Mouse (Mus musculus) testis, adult 2 months (tissue): ENCODE results near the gene Tifa. TPM values are rescaled to one million over a fixed set of nuclear protein-coding genes. Genes with fewer than 3 reads are reported as not detected.

Experiments used
- H3K27ac ChIP-seq: fragments of 200-500 bp; 2 replicates; pipeline ENCODE4 v1.5.1; 2012; ENCODE audit warnings: low read depth, low read length; ENCODE audit not compliant: control insufficient read depth, insufficient read depth
- H3K27me3 ChIP-seq: fragments of 200-500 bp; 2 replicates; pipeline ENCODE4 v1.6.1; 2012; ENCODE audit warnings: mild to moderate bottlenecking, low read length, moderate library complexity; ENCODE audit not compliant: control insufficient read depth, insufficient read depth
- H3K36me3 ChIP-seq: fragments of 200-500 bp; 2 replicates; pipeline ENCODE4 v1.6.1; 2012; ENCODE audit warnings: mild to moderate bottlenecking, low read length; ENCODE audit not compliant: control insufficient read depth, insufficient read depth
- H3K4me1 ChIP-seq: fragments of 200-500 bp; 2 replicates; pipeline ENCODE4 v1.6.1; 2012; ENCODE audit warnings: low read length; ENCODE audit not compliant: control insufficient read depth, insufficient read depth
- H3K4me3 ChIP-seq: fragments of 200-500 bp; 2 replicates; pipeline ENCODE4 v1.5.1; 2012; ENCODE audit warnings: low read depth, mild to moderate bottlenecking, low read length, moderate library complexity, mixed read lengths; ENCODE audit not compliant: control insufficient read depth
- CTCF ChIP-seq: fragments of 200-500 bp; IDR thresholded peaks from 2 replicates; pipeline ENCODE4 v1.5.1; 2012; ENCODE audit warnings: low read depth, mild to moderate bottlenecking, inconsistent platforms, low read length, moderate library complexity; ENCODE audit not compliant: control insufficient read depth, insufficient read depth, insufficient replicate concordance
- POLR2A ChIP-seq: fragments of 200-500 bp; IDR thresholded peaks from 2 replicates; pipeline ENCODE4 v1.6.1; 2012; ENCODE audit warnings: low read depth, mild to moderate bottlenecking, inconsistent platforms, low read length, moderate library complexity; ENCODE audit not compliant: control insufficient read depth
- polyA plus RNA-seq: library from polyadenylated mRNA; depleted of rRNA; stranded (reverse); fragments of >200 nt; gene quantifications from 2 replicates; pipeline ENCODE4 v1.2.3, GENCODE M21; 2012

Tifa gene
- polyA plus RNA-seq, 1 experiment: 0.96 TPM

GRCm38 (mm10) chr3:127861340-127861739 is 71.7 kb downstream of the Tifa start:
- Histone ChIP-seq H3K27me3 (no peaks in the 10 kb centered on the region), H3K27ac (no peak overlapping the region), H3K36me3 (no peaks in the 10 kb centered on the region), H3K4me3 (no peak overlapping the region), H3K4me1 (no peaks in the 10 kb centered on the region)
- TF ChIP-seq POLR2A (no peak), CTCF (no peak)

DNA sequence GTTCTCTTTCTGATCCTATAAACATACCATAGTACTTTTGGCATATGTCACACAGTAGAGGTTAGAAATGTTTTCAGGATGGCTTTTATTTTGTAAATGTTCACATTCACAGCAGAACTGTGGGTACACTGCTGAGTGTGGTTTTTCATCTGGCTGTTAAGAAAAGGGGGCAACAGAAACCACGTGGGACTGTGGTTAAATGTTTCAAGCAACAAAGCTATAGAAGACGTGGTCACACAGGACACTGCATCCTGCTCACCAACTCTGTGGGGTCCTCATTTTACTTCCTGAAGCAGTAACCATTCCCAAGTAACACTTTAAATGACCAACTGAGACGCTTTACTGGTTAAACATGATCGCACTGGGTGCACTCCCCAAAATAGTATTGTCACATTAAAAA is 72.9 kb downstream of the Tifa start:
- Histone ChIP-seq H3K27ac (no peak overlapping the region), H3K4me3 (no peak overlapping the region), H3K27me3 (no peaks in the 10 kb centered on the region), H3K36me3 (no peaks in the 10 kb centered on the region), H3K4me1 (no peaks in the 10 kb centered on the region)
- TF ChIP-seq CTCF: no peak
- no peak for TF ChIP-seq POLR2A

DNA sequence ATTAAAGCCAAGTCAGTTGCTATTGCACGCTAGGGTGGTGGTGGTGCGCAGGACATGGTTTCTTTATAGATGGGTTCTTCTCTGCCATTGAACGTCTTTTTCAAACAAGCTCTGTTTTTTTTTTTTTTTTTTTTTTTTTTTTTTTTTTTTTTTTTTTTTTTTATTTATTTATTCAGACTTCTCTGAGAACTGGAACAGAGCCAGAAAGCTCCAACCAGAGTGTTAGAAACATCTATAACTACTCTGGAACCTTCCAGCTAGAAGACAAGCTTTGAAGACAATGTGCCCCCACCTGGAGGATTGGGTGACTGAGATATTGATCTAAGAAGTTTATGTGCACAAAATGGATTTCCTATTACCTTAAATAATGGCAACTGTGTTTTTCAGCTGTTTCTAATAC is 74.0 kb downstream of the Tifa start:
- H3K4me3 ChIP-seq: no peak overlapping the region
- TF ChIP-seq POLR2A: no peak
- TF ChIP-seq CTCF: no peak
- H3K4me1 ChIP-seq: no peaks in the 10 kb centered on the region
- no peaks in the 10 kb centered on the region for H3K27me3 ChIP-seq
- H3K27ac ChIP-seq: no peak overlapping the region
- no peaks in the 10 kb centered on the region for H3K36me3 ChIP-seq

DNA sequence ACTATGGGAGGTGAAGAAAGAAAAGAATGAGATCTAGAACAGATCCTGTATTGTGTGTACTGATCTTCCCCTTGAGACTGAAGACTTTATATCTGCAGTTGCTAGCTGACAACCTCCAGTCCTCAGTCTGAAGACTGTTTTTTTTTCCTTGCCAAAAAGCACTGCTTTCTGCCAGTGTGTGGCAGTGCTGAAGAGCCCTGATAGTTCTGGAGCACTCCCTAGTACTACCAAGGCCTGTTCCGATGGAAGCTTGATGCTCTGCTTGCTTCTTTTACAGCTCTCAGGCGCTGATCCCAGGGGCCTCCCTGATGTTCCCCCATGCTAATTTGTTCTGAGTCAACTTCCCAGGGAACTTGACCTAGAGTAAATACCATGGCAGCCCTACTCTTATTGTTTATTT is 74.6 kb downstream of the Tifa start:
- no peak overlapping the region for H3K27ac ChIP-seq

DNA sequence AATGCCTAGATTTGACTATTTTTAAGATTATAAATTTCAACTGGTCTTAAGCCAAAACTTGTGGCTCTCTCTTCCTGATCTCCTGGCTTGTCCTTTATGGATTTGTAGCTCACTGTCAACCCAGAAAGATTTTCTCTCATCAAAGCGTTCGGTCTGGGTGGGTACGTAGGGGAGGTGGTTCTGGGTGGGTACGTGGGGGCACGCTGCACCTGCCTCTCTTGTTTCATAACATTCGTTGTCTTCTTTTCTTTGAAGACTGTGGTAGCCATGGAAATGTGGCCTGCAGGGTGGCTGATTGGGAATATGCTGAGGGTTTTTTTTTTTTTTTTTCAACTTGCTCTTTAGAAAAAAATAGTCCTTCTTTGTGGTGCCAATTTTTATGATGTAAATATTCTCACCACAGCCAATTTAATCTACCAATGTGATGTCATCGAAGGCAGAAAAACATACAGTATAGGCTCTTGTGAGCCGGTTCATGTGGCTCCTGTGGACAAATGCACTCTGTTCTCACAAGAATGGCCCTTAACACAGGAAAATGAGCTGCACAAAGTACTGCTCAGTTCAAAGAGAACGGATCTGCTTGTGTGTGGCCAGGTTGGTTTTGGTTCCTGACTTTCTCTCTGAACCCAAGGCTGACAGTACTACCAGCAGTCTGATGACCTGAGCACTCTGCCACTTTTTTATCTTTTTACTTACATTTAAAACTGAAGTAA is 78.6 kb downstream of the Tifa start:
- no peak overlapping the region for H3K4me3 ChIP-seq
- H3K4me1 ChIP-seq: no peaks in the 10 kb centered on the region
- H3K27me3 ChIP-seq: no peaks in the 10 kb centered on the region
- H3K27ac ChIP-seq: no peak overlapping the region
- no peaks in the 10 kb centered on the region for H3K36me3 ChIP-seq
- TF ChIP-seq CTCF: no peak
- TF ChIP-seq POLR2A: no peak

More for the DNA sequence above, 74.6 kb downstream of the Tifa start:
- Histone ChIP-seq H3K4me3 (no peak overlapping the region), H3K27me3 (no peaks in the 10 kb centered on the region), H3K4me1 (no peaks in the 10 kb centered on the region), H3K36me3 (no peaks in the 10 kb centered on the region)
- TF ChIP-seq POLR2A (no peak), CTCF (no peak)

DNA sequence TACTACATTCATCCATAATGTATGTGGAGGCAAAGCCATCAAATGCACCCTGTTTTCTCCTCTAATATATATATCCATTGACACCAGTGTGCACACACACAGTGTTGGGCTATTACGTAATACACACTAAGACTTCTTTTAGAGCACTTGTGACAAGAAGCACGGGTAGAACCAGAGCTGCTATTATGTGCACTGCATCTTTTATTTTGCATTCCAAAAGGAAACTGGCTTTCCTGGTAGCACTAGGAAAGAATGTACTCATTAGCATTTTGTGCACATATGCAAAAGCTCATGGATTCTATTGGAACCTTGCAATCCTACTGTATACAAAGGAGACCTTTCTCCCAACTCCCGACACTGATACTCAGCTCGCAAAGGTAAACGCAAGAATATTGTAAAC is 79.3 kb downstream of the Tifa start:
- Histone ChIP-seq H3K4me3 (no peak overlapping the region), H3K4me1 (no peaks in the 10 kb centered on the region), H3K27me3 (no peaks in the 10 kb centered on the region), H3K27ac (no peak overlapping the region), H3K36me3 (no peaks in the 10 kb centered on the region)
- TF ChIP-seq CTCF (no peak), POLR2A (no peak)

GRCm38 (mm10) chr3:127871575-127871974 is 82.0 kb downstream of the Tifa start:
- Histone ChIP-seq H3K27me3 (no peaks in the 10 kb centered on the region), H3K4me3 (no peak overlapping the region), H3K27ac (no peak overlapping the region), H3K4me1 (no peaks in the 10 kb centered on the region), H3K36me3 (no peaks in the 10 kb centered on the region)
- TF ChIP-seq POLR2A: no peak
- no peak for TF ChIP-seq CTCF
